Mouse (Mus musculus): ENCODE data around the gene Arhgap45. TPM values are rescaled to one million over a fixed set of nuclear protein-coding genes. Genes with fewer than 3 reads are reported as not detected.
"Not testable (repeated sequence)": the region's sequence is repeated elsewhere in the genome, so short reads cannot be mapped to it uniquely, and the experiment has no call there.

The Arhgap45 gene
- polyA plus RNA-seq, 1 experiment from 2014 or later: 8.5 TPM

DNA sequence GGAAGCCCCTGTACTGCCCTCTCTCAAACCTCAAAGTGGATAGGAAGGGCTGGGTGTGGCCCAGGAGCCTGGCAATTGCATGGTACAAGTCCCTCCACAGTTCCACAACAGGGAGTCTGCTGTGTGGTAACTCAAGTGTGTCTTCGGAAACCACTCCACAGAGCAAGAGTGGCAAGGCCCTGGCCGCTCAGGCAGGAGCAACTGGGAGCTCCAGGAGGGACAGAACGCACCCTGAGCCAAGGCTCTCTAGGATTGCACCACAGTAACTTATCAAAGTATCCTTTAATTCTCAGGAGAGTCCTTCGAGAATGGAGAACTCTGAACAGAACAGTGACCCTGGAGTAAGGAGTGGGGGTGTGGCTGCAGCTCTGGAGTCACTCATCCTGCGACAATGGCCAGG lies 19.2 kb downstream of the Arhgap45 start:
- Histone ChIP-seq H3K27ac (replicated peaks; ENCODE audit: low read depth, low read length) (no peak overlapping the region), H3K9ac (ENCODE audit: low read length) (no peak overlapping the region), H3K4me1 (ENCODE audit: control insufficient read depth, insufficient read depth, low read length) (peaks cover 9% of the 10 kb centered on the region), H3K36me3 (ENCODE audit: control insufficient read depth, insufficient read depth, low read length) (peaks cover 23% of the 10 kb centered on the region), H3K9me3 (ENCODE audit: control insufficient read depth, low read length) (no peaks in the 10 kb centered on the region), H3K4me2 (ENCODE audit: low read depth, severe bottlenecking) (no peak overlapping the region), H3K27me3 (ENCODE audit: control insufficient read depth, insufficient read depth, low read length) (no peaks in the 10 kb centered on the region), H3K4me3 (ENCODE audit: low read depth, low read length) (no peak overlapping the region)
- WGBS: 89% methylated on average over 5 of the region's 5 CpGs
- DNase-seq (ENCODE audit: low spot score) (no peak), ATAC-seq (ENCODE audit: insufficient number of reproducible peaks, low FRiP score, low TSS enrichment, low read depth) (no peak)

DNA sequence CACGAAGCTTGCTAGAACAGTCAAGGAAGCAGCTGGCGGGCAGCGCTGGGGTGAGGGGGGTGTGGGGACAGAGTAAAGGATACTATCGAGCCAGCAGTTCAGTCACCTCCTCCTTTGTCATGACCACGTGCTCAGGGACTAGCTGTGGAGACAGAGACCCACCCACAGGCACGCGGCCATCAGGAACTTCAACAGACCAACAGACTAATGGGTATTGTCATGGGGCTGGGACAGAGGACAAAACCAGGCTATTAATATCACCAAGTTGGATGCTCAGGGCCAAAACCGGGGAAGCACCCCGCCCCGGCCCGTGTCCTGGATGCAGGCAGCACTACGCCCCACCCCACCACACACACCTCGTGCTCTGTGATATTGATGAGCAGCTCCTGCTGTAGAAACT lies 20.4 kb downstream of the Arhgap45 start:
- H3K4me3 ChIP-seq (ENCODE audit: low read depth, low read length): peak overlapping the region; percentile 5; the same call in 1 of the 2 replicates
- H3K9me3 ChIP-seq (ENCODE audit: control insufficient read depth, low read length): no peaks in the 10 kb centered on the region
- DNase-seq (ENCODE audit: low spot score) (no peak), ATAC-seq (ENCODE audit: insufficient number of reproducible peaks, low FRiP score, low TSS enrichment, low read depth) (no peak)
- H3K4me2 ChIP-seq (ENCODE audit: low read depth, severe bottlenecking): no peak overlapping the region
- peaks cover 9% of the 10 kb centered on the region for H3K4me1 ChIP-seq (ENCODE audit: control insufficient read depth, insufficient read depth, low read length)
- 92% methylated on average over 13 of the region's 13 CpGs for WGBS
- H3K9ac ChIP-seq (ENCODE audit: low read length): no peak overlapping the region
- no peaks in the 10 kb centered on the region for H3K27me3 ChIP-seq (ENCODE audit: control insufficient read depth, insufficient read depth, low read length)
- no peak overlapping the region for H3K27ac ChIP-seq (replicated peaks; ENCODE audit: low read depth, low read length)
- peaks cover 23% of the 10 kb centered on the region for H3K36me3 ChIP-seq (ENCODE audit: control insufficient read depth, insufficient read depth, low read length)

- Histone ChIP-seq H3K27me3 (ENCODE audit: control insufficient read depth, insufficient read depth, low read length) (no peaks in the 10 kb centered on the region), H3K4me2 (ENCODE audit: low read depth, severe bottlenecking) (peak within 1 kb of the TSS; percentile 66), H3K9ac (ENCODE audit: low read length) (peak within 1 kb of the TSS; percentile 87), H3K27ac (replicated peaks; ENCODE audit: low read depth, low read length) (no peak within 1 kb of the TSS), H3K9me3 (ENCODE audit: control insufficient read depth, low read length) (no peaks in the 10 kb centered on the region), H3K4me3 (ENCODE audit: low read depth, low read length) (peak within 1 kb of the TSS; percentile 90), H3K36me3 (ENCODE audit: control insufficient read depth, insufficient read depth, low read length) (peaks cover 23% of the 10 kb centered on the region), H3K4me1 (ENCODE audit: control insufficient read depth, insufficient read depth, low read length) (peaks cover 9% of the 10 kb centered on the region)
- under 1% methylated on average over 40 of the region's 40 CpGs for WGBS
- DNase-seq (ENCODE audit: low spot score) (peak; percentile 99), ATAC-seq (ENCODE audit: insufficient number of reproducible peaks, low FRiP score, low TSS enrichment, low read depth) (peak; percentile 94)
Measured at GRCm38 (mm10) chr10:80039559-80039979, 23.1 kb downstream of the Arhgap45 start, which contains the start of gene Polr2e. Polr2e (minus strand) TSS chr10:80039795.

- H3K27ac ChIP-seq (replicated peaks; ENCODE audit: low read depth, low read length); DNase-seq (ENCODE audit: low spot score); H3K27me3 ChIP-seq (ENCODE audit: control insufficient read depth, insufficient read depth, low read length); H3K4me1 ChIP-seq (ENCODE audit: control insufficient read depth, insufficient read depth, low read length); H3K9ac ChIP-seq (ENCODE audit: low read length); H3K4me3 ChIP-seq (ENCODE audit: low read depth, low read length); H3K9me3 ChIP-seq (ENCODE audit: control insufficient read depth, low read length); H3K4me2 ChIP-seq (ENCODE audit: low read depth, severe bottlenecking); ATAC-seq (ENCODE audit: insufficient number of reproducible peaks, low FRiP score, low TSS enrichment, low read depth): not testable (repeated sequence)
- peaks cover 15% of the 10 kb centered on the region for H3K36me3 ChIP-seq (ENCODE audit: control insufficient read depth, insufficient read depth, low read length)
- 87% methylated on average over 8 of the region's 8 CpGs for WGBS
Measured at GRCm38 (mm10) chr10:80041409-80042060, 25.1 kb downstream of the Arhgap45 start.

DNA sequence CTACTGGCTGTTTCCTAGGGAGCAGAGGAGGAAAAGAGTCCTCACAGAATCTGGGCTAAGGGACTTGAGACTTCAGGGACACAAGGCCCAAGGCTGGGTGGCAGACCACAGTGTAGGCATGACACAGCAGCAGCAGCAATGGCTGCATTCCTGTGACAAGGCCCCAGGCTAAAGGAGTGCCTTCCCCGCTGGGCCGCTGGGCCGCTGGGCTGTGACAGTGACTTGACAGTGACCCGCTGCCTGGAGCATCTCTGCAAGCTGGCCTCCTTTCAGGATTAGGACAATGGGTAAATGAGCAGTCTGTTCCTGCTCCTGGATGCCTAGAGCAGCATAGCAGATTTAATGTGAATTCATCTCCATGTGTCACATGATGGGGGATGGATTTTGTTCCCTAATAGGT lies 27.6 kb downstream of the Arhgap45 start:
- no peaks in the 10 kb centered on the region for H3K36me3 ChIP-seq (ENCODE audit: control insufficient read depth, insufficient read depth, low read length)
- no peaks in the 10 kb centered on the region for H3K27me3 ChIP-seq (ENCODE audit: control insufficient read depth, insufficient read depth, low read length)
- H3K9me3 ChIP-seq (ENCODE audit: control insufficient read depth, low read length): no peaks in the 10 kb centered on the region
- peaks cover 3% of the 10 kb centered on the region; the same call in 1 of the 2 replicates for H3K4me1 ChIP-seq (ENCODE audit: control insufficient read depth, insufficient read depth, low read length)
- no peak overlapping the region for H3K27ac ChIP-seq (replicated peaks; ENCODE audit: low read depth, low read length)
- ATAC-seq (ENCODE audit: insufficient number of reproducible peaks, low FRiP score, low TSS enrichment, low read depth) (no peak), DNase-seq (ENCODE audit: low spot score) (no peak)
- no peak overlapping the region for H3K4me2 ChIP-seq (ENCODE audit: low read depth, severe bottlenecking)
- H3K9ac ChIP-seq (ENCODE audit: low read length): no peak overlapping the region
- H3K4me3 ChIP-seq (ENCODE audit: low read depth, low read length): no peak overlapping the region
- 41% methylated on average over 4 of the region's 4 CpGs for WGBS

DNA sequence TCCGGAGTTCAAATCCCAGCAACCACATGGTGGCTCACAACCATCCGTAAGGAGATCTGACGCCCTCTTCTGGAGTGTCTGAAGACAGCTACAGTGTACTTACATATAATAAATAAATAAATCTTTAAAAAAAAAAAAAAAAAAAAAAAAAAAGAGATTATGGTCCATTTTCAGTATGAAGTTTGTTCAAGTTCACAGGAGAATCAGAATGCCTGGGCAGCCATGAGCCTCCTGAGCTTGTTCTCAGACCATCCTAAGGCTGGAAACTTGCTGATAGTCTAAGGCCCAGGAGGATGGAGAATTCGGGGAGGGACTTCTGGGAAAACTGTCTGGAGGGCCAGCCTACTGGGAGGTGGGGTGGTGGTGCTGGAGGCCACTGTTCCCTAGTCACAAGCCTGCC lies 28.9 kb downstream of the Arhgap45 start:
- not testable (repeated sequence) for H3K4me2 ChIP-seq (ENCODE audit: low read depth, severe bottlenecking); H3K4me3 ChIP-seq (ENCODE audit: low read depth, low read length); ATAC-seq (ENCODE audit: insufficient number of reproducible peaks, low FRiP score, low TSS enrichment, low read depth); H3K27ac ChIP-seq (replicated peaks; ENCODE audit: low read depth, low read length); H3K9me3 ChIP-seq (ENCODE audit: control insufficient read depth, low read length); DNase-seq (ENCODE audit: low spot score); H3K4me1 ChIP-seq (ENCODE audit: control insufficient read depth, insufficient read depth, low read length); H3K27me3 ChIP-seq (ENCODE audit: control insufficient read depth, insufficient read depth, low read length); H3K9ac ChIP-seq (ENCODE audit: low read length); H3K36me3 ChIP-seq (ENCODE audit: control insufficient read depth, insufficient read depth, low read length)
- WGBS: 85% methylated on average over 2 of the region's 4 CpGs

DNA sequence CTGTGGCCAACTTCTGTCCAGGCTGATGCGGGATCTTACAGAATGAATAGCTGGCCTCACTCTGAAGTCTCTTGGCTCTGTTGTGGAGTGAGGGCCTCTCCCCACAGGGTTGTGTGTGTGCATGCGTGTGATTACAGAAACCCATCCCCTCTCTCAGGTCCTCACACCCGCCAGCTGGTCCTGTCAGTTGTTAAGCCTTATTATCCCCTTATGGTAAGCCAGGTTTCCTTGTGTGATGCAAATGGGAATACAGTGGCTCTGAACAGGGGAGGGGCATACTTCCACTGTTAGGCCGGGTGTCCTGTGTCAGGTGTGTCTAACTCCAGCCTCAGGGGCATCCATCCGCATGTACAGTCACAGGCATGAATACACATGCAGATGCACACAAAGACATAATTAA lies 29.3 kb downstream of the Arhgap45 start:
- 80% methylated on average over 5 of the region's 5 CpGs for WGBS
- Histone ChIP-seq H3K4me2 (ENCODE audit: low read depth, severe bottlenecking) (no peak overlapping the region), H3K4me3 (ENCODE audit: low read depth, low read length) (no peak overlapping the region), H3K27me3 (ENCODE audit: control insufficient read depth, insufficient read depth, low read length) (no peaks in the 10 kb centered on the region), H3K4me1 (ENCODE audit: control insufficient read depth, insufficient read depth, low read length) (peaks cover 3% of the 10 kb centered on the region; the same call in 1 of the 2 replicates), H3K9ac (ENCODE audit: low read length) (no peak overlapping the region), H3K9me3 (ENCODE audit: control insufficient read depth, low read length) (no peaks in the 10 kb centered on the region), H3K36me3 (ENCODE audit: control insufficient read depth, insufficient read depth, low read length) (no peaks in the 10 kb centered on the region), H3K27ac (replicated peaks; ENCODE audit: low read depth, low read length) (no peak overlapping the region)
- no peak for ATAC-seq (ENCODE audit: insufficient number of reproducible peaks, low FRiP score, low TSS enrichment, low read depth)
- no peak for DNase-seq (ENCODE audit: low spot score)

DNA sequence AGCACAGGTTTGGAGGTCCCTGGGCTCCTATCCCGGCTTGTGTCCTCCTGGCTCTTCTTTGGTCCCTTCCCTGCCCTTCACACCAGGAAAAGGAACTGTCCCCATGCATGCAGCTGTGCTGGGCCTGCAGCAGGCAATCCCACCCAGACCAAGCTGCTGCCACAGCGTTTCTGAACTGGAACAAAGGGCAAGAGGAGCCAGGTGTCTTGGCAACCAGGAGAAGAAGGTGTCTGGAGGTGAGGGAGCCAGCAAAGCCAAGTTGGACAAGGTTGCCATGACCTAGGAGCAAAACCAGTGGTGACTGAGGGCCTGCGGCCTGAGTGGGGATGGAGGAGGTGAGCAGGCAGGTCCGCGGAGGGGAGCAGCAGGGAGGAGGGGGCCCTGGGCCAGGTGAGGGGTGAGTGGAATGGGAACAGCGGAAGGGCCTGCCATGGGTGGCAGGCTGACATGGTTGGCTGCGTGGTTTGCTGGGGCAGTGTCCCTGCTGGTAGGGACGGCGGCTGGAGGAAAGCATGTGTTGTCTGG lies 30.6 kb downstream of the Arhgap45 start, which contains the start of gene Gpx4:
Gene Gpx4 (plus strand): TSS at position 126 of the 525 bp plus-strand sequence.
- no peaks in the 10 kb centered on the region for H3K36me3 ChIP-seq (ENCODE audit: control insufficient read depth, insufficient read depth, low read length)
- no peak within 1 kb of the TSS for H3K9ac ChIP-seq (ENCODE audit: low read length)
- no peaks in the 10 kb centered on the region for H3K27me3 ChIP-seq (ENCODE audit: control insufficient read depth, insufficient read depth, low read length)
- H3K4me2 ChIP-seq (ENCODE audit: low read depth, severe bottlenecking): no peak within 1 kb of the TSS
- H3K4me3 ChIP-seq (ENCODE audit: low read depth, low read length): no peak within 1 kb of the TSS
- WGBS: 43% methylated on average over 9 of the region's 9 CpGs
- ATAC-seq (ENCODE audit: insufficient number of reproducible peaks, low FRiP score, low TSS enrichment, low read depth): no peak
- no peak for DNase-seq (ENCODE audit: low spot score)
- peaks cover 9% of the 10 kb centered on the region; the same call in 1 of the 2 replicates for H3K4me1 ChIP-seq (ENCODE audit: control insufficient read depth, insufficient read depth, low read length)
- 0 out of 2 replicates have a peak within 1 kb of the TSS, but pooled peaks have one; percentile 47 for H3K27ac ChIP-seq (replicated peaks; ENCODE audit: low read depth, low read length)
- H3K9me3 ChIP-seq (ENCODE audit: control insufficient read depth, low read length): no peaks in the 10 kb centered on the region

All from limb, embryonic 11.5 days (tissue).